Mouse (Mus musculus) heart, adult 2 months (tissue): ENCODE measurements around the gene Tmem102. TPM values are rescaled to one million over a fixed set of nuclear protein-coding genes. Genes with fewer than 3 reads are reported as not detected.

Experiments used
- DNase-seq, 2 experiments: peaks; one replicate each; pipeline ENCODE4 v3.0.0; 2021
- H3K27ac ChIP-seq: fragments of 200-600 bp; 2 replicates; pipeline ENCODE4 v1.8.1; 2022
- H3K27me3 ChIP-seq: fragments of 200-500 bp; 2 replicates; pipeline ENCODE4 v1.6.1; 2012; ENCODE audit warnings: mild to moderate bottlenecking, low read length, inconsistent platforms, mixed read lengths; ENCODE audit not compliant: control insufficient read depth, insufficient read depth
- H3K36me3 ChIP-seq: fragments of 200-500 bp; 2 replicates; pipeline ENCODE4 v1.6.1; 2012; ENCODE audit warnings: low read length, inconsistent platforms; ENCODE audit not compliant: control insufficient read depth, insufficient read depth
- H3K4me1 ChIP-seq: fragments of 200-500 bp; 2 replicates; pipeline ENCODE4 v1.6.1; 2011; ENCODE audit warnings: low read length; ENCODE audit not compliant: control insufficient read depth, insufficient read depth
- H3K4me3 ChIP-seq: fragments of 200-600 bp; 2 replicates; pipeline ENCODE4 v1.8.1; 2022
- H3K79me2 ChIP-seq: fragments of 200-500 bp; replicated peaks from 2 replicates; pipeline ENCODE4 v1.6.1; 2012; ENCODE audit warnings: mild to moderate bottlenecking, inconsistent platforms, low read length, moderate library complexity, mixed read lengths; ENCODE audit not compliant: control insufficient read depth, insufficient read depth
- H3K9ac ChIP-seq: fragments of 200-500 bp; 2 replicates; pipeline ENCODE4 v1.6.1; 2012; ENCODE audit warnings: low read depth, mild to moderate bottlenecking, control low read depth, inconsistent platforms, low read length, mixed read lengths
- CTCF ChIP-seq: fragments of 200-600 bp; IDR thresholded peaks from 2 replicates; pipeline ENCODE4 v1.8.1; 2022; ENCODE audit warnings: antibody characterized with exemption, mild to moderate bottlenecking, moderate library complexity
- EP300 ChIP-seq: fragments of 200-500 bp; IDR thresholded peaks from 2 replicates; pipeline ENCODE4 v1.6.1; 2011; ENCODE audit warnings: low read depth, low read length, control low read depth; ENCODE audit not compliant: insufficient read depth
- POLR2A ChIP-seq: fragments of 200-500 bp; IDR thresholded peaks from 2 replicates; pipeline ENCODE4 v1.6.1; 2011; ENCODE audit warnings: mild to moderate bottlenecking, low read depth, low read length, control low read depth; ENCODE audit not compliant: insufficient read depth
- WGBS: fragments of 180-500 bp; shearing (Covaris S2); methylation state at CpG from one replicate; pipeline ENCODE4 v1.1.7; 2018; 5-methylcytosine and 5-hydroxymethylcytosine counted together
- intact Hi-C: fragments of 180-260 bp; cut with DNase I; formaldehyde crosslinking; loops from one replicate; pipeline ENCODE4 v1.15.1; 2025
- polyA plus RNA-seq: library from polyadenylated mRNA; depleted of rRNA; stranded (reverse); fragments of >200 nt; gene quantifications from 2 replicates; pipeline ENCODE4 v1.2.3, GENCODE M21; 2012
- total RNA-seq, 2 experiments: library from RNA; stranded (reverse); gene quantifications; 2 replicates each; pipeline ENCODE4 v1.2.3; 2021

Tmem102 gene
- total and polyA plus RNA-seq, 3 experiments: 0.25 to 0.47 (median 0.29) TPM

DNA sequence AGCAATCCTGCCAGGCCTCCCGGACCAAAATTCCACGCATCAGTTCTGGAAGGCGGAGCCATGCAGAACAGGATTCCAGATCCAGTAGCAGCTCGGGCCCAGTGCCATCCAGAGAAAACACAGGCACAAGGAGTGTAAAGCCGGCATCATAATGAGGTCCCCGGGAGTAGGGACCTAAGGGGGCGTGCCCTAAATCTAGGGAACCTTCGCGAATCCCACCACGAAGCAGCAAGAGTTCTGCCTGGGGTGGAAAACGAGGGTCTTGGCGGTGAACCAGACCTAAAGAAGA is 828 bp downstream of the Tmem102 start:
- WGBS: 22% methylated on average over 12 of the region's 12 CpGs
- no peak overlapping the region for H3K27ac ChIP-seq
- peaks cover 4% of the 10 kb centered on the region; the same call in 1 of the 2 replicates for H3K4me1 ChIP-seq
- no peaks in the 10 kb centered on the region for H3K36me3 ChIP-seq
- TF ChIP-seq POLR2A (no peak), EP300 (no peak), CTCF (no peak)
- DNase-seq: peak; percentile 31 to 40
- H3K4me3 ChIP-seq: no peak overlapping the region; the same call in 1 of the 2 replicates
- H3K27me3 ChIP-seq: no peaks in the 10 kb centered on the region
- no peaks in the 10 kb centered on the region for H3K79me2 ChIP-seq
- no peak overlapping the region for H3K9ac ChIP-seq
- intact Hi-C loops: no loop called here

- TF ChIP-seq CTCF: peak; percentile 94
- TF ChIP-seq EP300: peak; percentile 19; the same call in 1 of the 2 replicates
- TF ChIP-seq POLR2A: no peak
- Histone ChIP-seq H3K27ac (peak overlapping the region; percentile 73), H3K79me2 (no peaks in the 10 kb centered on the region), H3K27me3 (no peaks in the 10 kb centered on the region), H3K9ac (peak overlapping the region; percentile 69), H3K4me1 (peaks cover 4% of the 10 kb centered on the region; the same call in 1 of the 2 replicates), H3K36me3 (no peaks in the 10 kb centered on the region), H3K4me3 (peak overlapping the region; percentile 68)
- DNase-seq: peak; percentile 85 to 88
- WGBS: 1% methylated on average over 60 of the region's 60 CpGs
- intact Hi-C loops: loop anchor here (2.0 kb wide), 4 partner anchors 33 to 73 kb away; partner anchors contain the start of genes Nlgn2 and Polr2a
Observed at GRCm38 (mm10) chr11:69803786-69804651, 1.4 kb downstream of the Tmem102 start.

GRCm38 (mm10) chr11:69803328-69803727 is 2.1 kb downstream of the Tmem102 start:
- WGBS: 5% methylated on average over 12 of the region's 12 CpGs
- peak overlapping the region; percentile 62 for H3K9ac ChIP-seq
- H3K79me2 ChIP-seq: no peaks in the 10 kb centered on the region
- H3K27me3 ChIP-seq: no peaks in the 10 kb centered on the region
- peak overlapping the region; percentile 68 for H3K4me3 ChIP-seq
- no peak for DNase-seq
- H3K27ac ChIP-seq: peak overlapping the region; percentile 73
- peaks cover 4% of the 10 kb centered on the region; the same call in 1 of the 2 replicates for H3K4me1 ChIP-seq
- TF ChIP-seq EP300 (no peak), POLR2A (no peak), CTCF (no peak)
- no peaks in the 10 kb centered on the region for H3K36me3 ChIP-seq
- intact Hi-C loops: loop anchor here (2.0 kb wide), 4 partner anchors 33 to 73 kb away; partner anchors contain the start of genes Nlgn2 and Polr2a

DNA sequence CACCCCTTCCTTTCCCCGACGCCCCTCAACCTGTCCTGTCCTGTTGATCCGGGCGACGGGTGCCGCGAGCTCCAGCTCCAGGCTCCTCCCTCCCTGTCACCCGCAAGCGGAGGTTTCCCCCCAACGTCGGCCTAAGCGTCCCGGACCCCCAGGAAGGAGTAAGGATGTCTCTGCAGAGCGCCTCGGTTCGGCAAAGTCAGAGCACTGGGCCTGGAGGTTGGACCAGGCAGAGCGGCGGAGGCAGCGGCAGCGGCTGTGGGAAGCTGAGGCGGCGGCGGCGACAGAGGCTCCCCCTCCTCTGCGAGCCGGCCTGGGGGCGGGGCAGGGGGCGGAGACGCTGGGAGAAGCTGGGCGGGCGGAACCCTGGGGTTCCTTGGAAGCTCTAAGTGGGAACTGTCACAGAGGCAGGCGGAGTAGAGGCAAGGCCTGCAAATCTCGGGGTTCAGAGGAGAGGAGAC is 2.7 kb downstream of the Tmem102 start:
- Histone ChIP-seq H3K4me3 (peak overlapping the region; percentile 68), H3K27ac (peak overlapping the region; percentile 73), H3K27me3 (no peaks in the 10 kb centered on the region), H3K79me2 (no peaks in the 10 kb centered on the region), H3K9ac (peak overlapping the region; percentile 74), H3K36me3 (no peaks in the 10 kb centered on the region), H3K4me1 (peaks cover 4% of the 10 kb centered on the region; the same call in 1 of the 2 replicates)
- peak; percentile 79 for TF ChIP-seq POLR2A
- no peak for TF ChIP-seq CTCF
- WGBS: under 1% methylated on average over 33 of the region's 33 CpGs
- intact Hi-C loops: loop anchor here (2.0 kb wide), 4 partner anchors 34 to 74 kb away; partner anchors contain the start of genes Nlgn2 and Polr2a
- DNase-seq: peak; percentile 92 to 95

- peak within 1 kb of the TSS; percentile 68 for H3K4me3 ChIP-seq
- WGBS: 4% methylated on average over 33 of the region's 33 CpGs
- no peaks in the 10 kb centered on the region for H3K27me3 ChIP-seq
- no peaks in the 10 kb centered on the region for H3K36me3 ChIP-seq
- no peaks in the 10 kb centered on the region for H3K79me2 ChIP-seq
- TF ChIP-seq POLR2A (no peak), CTCF (no peak), EP300 (no peak)
- intact Hi-C loops: no loop called here
- H3K27ac ChIP-seq: peak within 1 kb of the TSS; percentile 73
- DNase-seq: no peak
- H3K9ac ChIP-seq: peak within 1 kb of the TSS; percentile 74
- H3K4me1 ChIP-seq: peaks cover 4% of the 10 kb centered on the region; the same call in 1 of the 2 replicates
Observed at GRCm38 (mm10) chr11:69801379-69801977, 3.9 kb downstream of the Tmem102 start, which contains the start of gene Fgf11. Fgf11 (minus strand) TSS chr11:69801857.
